Mouse (Mus musculus): Measurements from ENCODE around the gene 5730522E02Rik. TPM values are rescaled to one million over a fixed set of nuclear protein-coding genes. Genes with fewer than 3 reads are reported as not detected.
A peak's percentile ranks its signal among the peaks of the same experiment; 100 is the strongest.
"Not testable (repeated sequence)": the region's sequence is repeated elsewhere in the genome, so short reads cannot be mapped to it uniquely, and the experiment has no call there.

5730522E02Rik gene
- polyA plus RNA-seq (2014; fragmentation: Nextera tagmentation; extraction: Ambion mirVana) = 13.3 and 13.5 TPM in 2 replicates

GRCm38 (mm10) chr11:26210582-26211180, at the start of gene 5730522E02Rik:
TSS of gene 5730522E02Rik (minus strand) at chr11:26210763.
- Histone ChIP-seq H3K4me2 (replicated peaks) (peak within 1 kb of the TSS; percentile 79), H3K9me3 (ENCODE audit: control insufficient read depth, low read length) (no peaks in the 10 kb centered on the region), H3K27me3 (ENCODE audit: control insufficient read depth, insufficient read depth, low read length) (no peaks in the 10 kb centered on the region), H3K9ac (peak within 1 kb of the TSS; percentile 86), H3K4me3 (replicated peaks; ENCODE audit: low read length) (peak within 1 kb of the TSS; percentile 47), H3K27ac (peak within 1 kb of the TSS; percentile 98), H3K36me3 (replicated peaks; ENCODE audit: control insufficient read depth, insufficient read depth) (no peaks in the 10 kb centered on the region), H3K4me1 (replicated peaks; ENCODE audit: control insufficient read depth, insufficient read depth, low read length) (0 out of 2 replicates have a peak, but pooled peaks cover 8% of the 10 kb centered on the region)
- WGBS = 3% methylated on average over 31 of the region's 31 CpGs
- peak; percentile 35 for DNase-seq (ENCODE audit: low spot score)
- no peak for ATAC-seq (ENCODE audit: low FRiP score)

DNA sequence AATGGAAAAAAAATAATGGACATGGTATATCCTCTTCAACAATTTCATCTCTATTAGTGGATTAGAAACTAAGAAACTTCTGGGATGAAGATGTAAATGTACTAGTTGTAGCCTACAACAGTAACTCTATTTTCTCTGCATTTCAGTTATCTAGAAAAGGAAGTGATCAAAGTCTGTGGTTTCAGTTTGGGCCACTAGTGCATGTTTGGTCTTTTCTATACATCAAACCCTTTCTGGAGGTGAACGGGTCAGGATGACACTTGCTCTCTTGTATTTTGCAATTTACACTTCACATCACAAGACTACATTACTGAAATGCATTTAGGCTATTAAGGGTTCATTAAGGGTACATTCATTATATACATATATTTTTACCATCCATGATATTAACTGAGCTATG, 26.0 kb upstream of the 5730522E02Rik start:
- H3K36me3 ChIP-seq (replicated peaks; ENCODE audit: control insufficient read depth, insufficient read depth) = no peaks in the 10 kb centered on the region
- H3K4me3 ChIP-seq (replicated peaks; ENCODE audit: low read length) = no peak overlapping the region
- H3K9me3 ChIP-seq (ENCODE audit: control insufficient read depth, low read length) = no peaks in the 10 kb centered on the region
- no peaks in the 10 kb centered on the region for H3K4me1 ChIP-seq (replicated peaks; ENCODE audit: control insufficient read depth, insufficient read depth, low read length)
- ATAC-seq (ENCODE audit: low FRiP score) (no peak), DNase-seq (ENCODE audit: low spot score) (no peak)
- no peak overlapping the region for H3K9ac ChIP-seq
- H3K27ac ChIP-seq = no peak overlapping the region
- 86% methylated on average over 1 of the region's 1 CpGs for WGBS
- H3K4me2 ChIP-seq (replicated peaks) = no peak overlapping the region
- no peaks in the 10 kb centered on the region for H3K27me3 ChIP-seq (ENCODE audit: control insufficient read depth, insufficient read depth, low read length)

DNA sequence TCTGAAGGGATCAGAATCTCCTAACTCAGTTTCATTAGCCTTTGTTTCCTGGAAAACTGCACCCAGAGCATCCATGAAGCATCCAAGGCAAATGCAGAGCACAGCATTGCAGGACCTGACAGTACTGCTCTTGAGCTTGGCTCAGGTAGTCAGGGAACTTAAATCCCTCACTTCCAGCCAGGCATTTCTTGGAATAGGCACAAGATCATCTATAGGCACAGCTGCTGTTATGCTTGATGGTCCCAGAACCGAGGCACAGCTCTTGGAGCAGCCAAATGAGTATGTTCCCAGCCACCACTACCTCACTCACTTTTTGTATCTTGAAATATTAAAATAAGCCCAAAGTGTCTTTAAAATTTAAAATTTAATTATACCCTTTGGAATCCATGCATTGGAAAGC, 19.3 kb upstream of the 5730522E02Rik start:
- no peaks in the 10 kb centered on the region for H3K27me3 ChIP-seq (ENCODE audit: control insufficient read depth, insufficient read depth, low read length)
- H3K4me3 ChIP-seq (replicated peaks; ENCODE audit: low read length) = no peak overlapping the region
- WGBS = 70% methylated on average over 1 of the region's 1 CpGs
- H3K4me1 ChIP-seq (replicated peaks; ENCODE audit: control insufficient read depth, insufficient read depth, low read length) = no peaks in the 10 kb centered on the region
- H3K9ac ChIP-seq = no peak overlapping the region
- ATAC-seq (ENCODE audit: low FRiP score) (no peak), DNase-seq (ENCODE audit: low spot score) (no peak)
- H3K4me2 ChIP-seq (replicated peaks) = no peak overlapping the region
- H3K9me3 ChIP-seq (ENCODE audit: control insufficient read depth, low read length) = no peaks in the 10 kb centered on the region
- no peak overlapping the region for H3K27ac ChIP-seq
- no peaks in the 10 kb centered on the region for H3K36me3 ChIP-seq (replicated peaks; ENCODE audit: control insufficient read depth, insufficient read depth)

- H3K27me3 ChIP-seq (ENCODE audit: control insufficient read depth, insufficient read depth, low read length); H3K4me2 ChIP-seq (replicated peaks); H3K4me1 ChIP-seq (replicated peaks; ENCODE audit: control insufficient read depth, insufficient read depth, low read length); H3K36me3 ChIP-seq (replicated peaks; ENCODE audit: control insufficient read depth, insufficient read depth); H3K27ac ChIP-seq; DNase-seq (ENCODE audit: low spot score); H3K9ac ChIP-seq; H3K4me3 ChIP-seq (replicated peaks; ENCODE audit: low read length); ATAC-seq (ENCODE audit: low FRiP score); H3K9me3 ChIP-seq (ENCODE audit: control insufficient read depth, low read length): not testable (repeated sequence)
- WGBS = 100% methylated on average over 1 of the region's 1 CpGs
Observed at GRCm38 (mm10) chr11:26213643-26214042, 3.1 kb upstream of the 5730522E02Rik start.

DNA sequence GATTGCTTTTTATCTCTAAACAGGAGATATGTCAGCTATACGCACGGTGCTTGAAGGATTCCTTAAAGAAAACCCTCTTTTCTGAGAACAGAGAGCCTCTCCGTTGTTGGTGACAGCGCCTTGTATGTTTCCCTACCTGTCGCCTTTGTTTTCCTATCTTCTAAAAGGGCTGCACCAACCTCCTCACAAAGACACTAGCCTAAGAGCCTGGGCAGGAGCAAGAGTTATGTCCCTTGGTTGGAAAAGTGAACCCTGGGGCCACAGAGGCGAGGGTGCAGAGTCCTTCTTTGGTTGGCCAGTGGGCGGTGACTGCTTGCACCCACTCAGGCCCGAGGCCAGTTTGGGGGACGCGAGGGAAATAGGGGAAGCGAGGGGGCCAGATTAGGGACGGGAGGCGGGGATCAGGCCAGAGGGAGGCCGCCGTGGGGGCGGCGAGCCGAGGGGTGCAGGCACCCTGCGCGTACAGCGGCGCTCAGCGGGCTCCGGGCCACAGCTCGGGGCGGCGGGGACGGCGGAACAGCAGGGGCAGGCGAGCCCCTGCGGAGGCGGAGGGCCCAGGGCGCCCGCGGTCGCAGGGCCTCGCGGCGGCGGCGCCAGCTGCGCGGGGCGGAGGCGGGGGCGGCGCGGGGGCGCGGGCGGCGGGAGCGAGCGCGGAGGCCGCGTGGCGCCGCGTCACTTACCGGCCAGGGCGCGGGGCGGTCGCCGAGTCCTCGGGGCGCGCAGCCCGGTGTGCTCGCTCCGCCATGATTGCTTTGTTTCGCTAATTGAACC, 567 bp downstream of the 5730522E02Rik start:
- Histone ChIP-seq H3K4me1 (replicated peaks; ENCODE audit: control insufficient read depth, insufficient read depth, low read length) (0 out of 2 replicates have a peak, but pooled peaks cover 8% of the 10 kb centered on the region), H3K4me2 (replicated peaks) (peak overlapping the region; percentile 79), H3K4me3 (replicated peaks; ENCODE audit: low read length) (peak overlapping the region; percentile 47), H3K9me3 (ENCODE audit: control insufficient read depth, low read length) (no peaks in the 10 kb centered on the region), H3K27me3 (ENCODE audit: control insufficient read depth, insufficient read depth, low read length) (no peaks in the 10 kb centered on the region), H3K9ac (peak overlapping the region; percentile 86), H3K27ac (peak overlapping the region; percentile 98), H3K36me3 (replicated peaks; ENCODE audit: control insufficient read depth, insufficient read depth) (no peaks in the 10 kb centered on the region)
- WGBS = under 1% methylated on average over 31 of the region's 73 CpGs
- peak; percentile 95 for ATAC-seq (ENCODE audit: low FRiP score)
- peak; percentile 77 for DNase-seq (ENCODE audit: low spot score)

DNA sequence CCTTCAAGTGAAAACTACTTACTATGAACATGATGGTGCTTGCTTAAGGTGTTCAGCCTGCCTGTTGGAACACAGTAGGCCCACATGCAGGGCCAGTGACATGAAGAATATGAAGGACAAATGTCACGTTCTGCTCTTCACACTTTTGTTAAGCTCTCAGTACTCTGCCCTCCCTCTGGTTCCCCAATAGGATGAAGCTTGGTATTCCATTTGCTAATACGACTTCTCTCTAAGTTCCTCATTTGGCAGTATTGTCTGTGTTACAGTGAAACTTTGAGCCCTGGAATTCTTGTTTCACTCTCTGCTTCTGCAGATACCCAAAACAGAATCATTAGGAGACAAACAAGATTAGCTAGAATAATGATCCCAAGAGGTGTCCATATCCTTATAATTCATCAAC, 7.1 kb downstream of the 5730522E02Rik start:
- ATAC-seq (ENCODE audit: low FRiP score) = no peak
- H3K27me3 ChIP-seq (ENCODE audit: control insufficient read depth, insufficient read depth, low read length) = no peaks in the 10 kb centered on the region

DNA sequence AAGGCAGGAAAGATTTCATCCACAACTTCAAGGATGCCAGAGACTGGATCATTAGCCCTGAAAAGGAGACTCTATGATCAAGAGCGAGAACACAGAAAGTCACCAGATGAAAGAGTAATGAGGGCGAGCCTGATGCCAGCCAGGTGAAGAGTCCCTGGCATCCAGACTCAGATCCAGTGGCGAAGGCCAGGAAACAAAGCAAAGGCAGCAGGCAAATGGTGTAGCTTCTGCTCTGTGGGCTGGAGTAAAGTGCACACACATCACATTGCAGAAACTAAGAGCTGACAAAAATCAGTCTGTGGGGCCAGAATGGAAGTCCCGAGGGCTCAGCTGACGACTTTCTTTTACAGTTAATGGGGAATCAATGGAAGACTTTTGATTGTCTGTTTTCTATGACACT, 7.7 kb downstream of the 5730522E02Rik start:
- DNase-seq (ENCODE audit: low spot score) = no peak
- H3K27me3 ChIP-seq (ENCODE audit: control insufficient read depth, insufficient read depth, low read length) = no peaks in the 10 kb centered on the region
- no peaks in the 10 kb centered on the region for H3K4me1 ChIP-seq (replicated peaks; ENCODE audit: control insufficient read depth, insufficient read depth, low read length)
- WGBS = 84% methylated on average over 5 of the region's 5 CpGs
- H3K4me2 ChIP-seq (replicated peaks) = no peak overlapping the region
- H3K9me3 ChIP-seq (ENCODE audit: control insufficient read depth, low read length) = no peaks in the 10 kb centered on the region
- no peak for ATAC-seq (ENCODE audit: low FRiP score)
- H3K9ac ChIP-seq = no peak overlapping the region
- no peak overlapping the region for H3K27ac ChIP-seq
- no peaks in the 10 kb centered on the region for H3K36me3 ChIP-seq (replicated peaks; ENCODE audit: control insufficient read depth, insufficient read depth)
- H3K4me3 ChIP-seq (replicated peaks; ENCODE audit: low read length) = no peak overlapping the region

More for the DNA sequence above, 7.1 kb downstream of the 5730522E02Rik start:
- H3K9ac ChIP-seq = no peak overlapping the region
- no peak overlapping the region for H3K4me3 ChIP-seq (replicated peaks; ENCODE audit: low read length)
- 93% methylated on average over 2 of the region's 2 CpGs for WGBS
- DNase-seq (ENCODE audit: low spot score) = no peak
- no peaks in the 10 kb centered on the region for H3K36me3 ChIP-seq (replicated peaks; ENCODE audit: control insufficient read depth, insufficient read depth)
- H3K4me1 ChIP-seq (replicated peaks; ENCODE audit: control insufficient read depth, insufficient read depth, low read length) = no peaks in the 10 kb centered on the region
- no peaks in the 10 kb centered on the region for H3K9me3 ChIP-seq (ENCODE audit: control insufficient read depth, low read length)
- no peak overlapping the region for H3K4me2 ChIP-seq (replicated peaks)
- no peak overlapping the region for H3K27ac ChIP-seq

DNA sequence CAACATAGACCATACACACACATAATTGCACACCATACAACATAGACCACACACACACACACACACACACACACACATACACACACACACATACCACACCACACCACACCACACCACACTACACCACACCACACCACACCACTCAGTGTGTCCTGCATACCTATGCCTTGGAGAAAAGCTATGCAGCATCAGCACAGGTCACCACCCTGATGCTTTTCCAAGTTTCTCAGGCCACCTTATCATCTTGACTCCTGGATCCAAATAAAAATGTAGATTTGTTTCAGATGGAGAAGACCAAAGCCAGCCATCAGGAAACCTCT, 8.8 kb downstream of the 5730522E02Rik start:
- H3K9me3 ChIP-seq (ENCODE audit: control insufficient read depth, low read length) = no peaks in the 10 kb centered on the region
- H3K9ac ChIP-seq = no peak overlapping the region
- H3K4me2 ChIP-seq (replicated peaks) = no peak overlapping the region
- H3K27ac ChIP-seq = no peak overlapping the region
- no peak overlapping the region for H3K4me3 ChIP-seq (replicated peaks; ENCODE audit: low read length)
- ATAC-seq (ENCODE audit: low FRiP score) (0 out of 2 replicates have a peak, but pooled peaks have one; percentile 24), DNase-seq (ENCODE audit: low spot score) (no peak)
- no peaks in the 10 kb centered on the region for H3K36me3 ChIP-seq (replicated peaks; ENCODE audit: control insufficient read depth, insufficient read depth)
- H3K27me3 ChIP-seq (ENCODE audit: control insufficient read depth, insufficient read depth, low read length) = no peaks in the 10 kb centered on the region
- no peaks in the 10 kb centered on the region for H3K4me1 ChIP-seq (replicated peaks; ENCODE audit: control insufficient read depth, insufficient read depth, low read length)

DNA sequence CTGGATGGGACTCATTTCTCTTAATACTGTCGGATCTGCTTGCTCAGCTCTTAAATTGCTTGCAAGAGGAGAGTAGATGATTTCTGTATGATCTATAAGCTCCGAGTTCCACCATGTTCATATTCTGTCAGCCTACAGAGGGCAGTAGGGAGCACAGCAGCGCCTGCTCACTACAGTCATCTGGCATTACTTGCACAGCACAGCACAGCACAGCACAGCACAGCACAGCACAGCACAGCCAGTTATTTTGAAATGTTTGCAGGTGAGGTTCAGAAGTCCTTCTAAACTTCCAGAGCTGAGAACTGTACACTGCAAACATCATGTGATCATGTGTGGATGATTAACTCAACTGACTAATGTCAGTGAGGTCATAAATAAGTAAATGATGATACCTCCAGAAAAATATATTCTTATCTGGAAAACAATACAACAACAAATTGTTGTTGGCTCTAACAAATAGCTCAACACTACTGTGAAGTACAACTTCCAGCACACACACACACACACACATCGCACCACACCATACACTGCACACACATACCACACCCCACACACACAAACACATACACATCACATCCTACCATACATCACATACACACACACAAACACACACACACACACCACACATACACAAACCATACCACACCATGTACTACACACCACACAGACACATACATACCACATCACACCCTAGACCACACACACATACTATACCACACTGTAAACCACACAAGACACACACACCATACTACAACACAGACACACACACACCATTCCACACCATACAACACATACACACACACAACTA, 9.4 kb downstream of the 5730522E02Rik start:
- 52% methylated on average over 4 of the region's 4 CpGs for WGBS
- ATAC-seq (ENCODE audit: low FRiP score) = 0 out of 2 replicates have a peak, but pooled peaks have one; percentile 59
- no peak overlapping the region for H3K9ac ChIP-seq

More for the DNA sequence above, 9.4 kb downstream of the 5730522E02Rik start:
- no peaks in the 10 kb centered on the region for H3K9me3 ChIP-seq (ENCODE audit: control insufficient read depth, low read length)
- H3K4me3 ChIP-seq (replicated peaks; ENCODE audit: low read length) = no peak overlapping the region
- H3K36me3 ChIP-seq (replicated peaks; ENCODE audit: control insufficient read depth, insufficient read depth) = no peaks in the 10 kb centered on the region
- no peaks in the 10 kb centered on the region for H3K27me3 ChIP-seq (ENCODE audit: control insufficient read depth, insufficient read depth, low read length)
- no peak overlapping the region for H3K4me2 ChIP-seq (replicated peaks)
- peak; percentile 50 for DNase-seq (ENCODE audit: low spot score)
- H3K4me1 ChIP-seq (replicated peaks; ENCODE audit: control insufficient read depth, insufficient read depth, low read length) = no peaks in the 10 kb centered on the region
- H3K27ac ChIP-seq = no peak overlapping the region
